Mouse (Mus musculus) embryonic facial prominence, embryonic 11.5 days (tissue): ENCODE measurements around the gene Pnpla2. TPM values are rescaled to one million over a fixed set of nuclear protein-coding genes. Genes with fewer than 3 reads are reported as not detected.
"Not testable (repeated sequence)": the region's sequence is repeated elsewhere in the genome, so short reads cannot be mapped to it uniquely, and the experiment has no call there.

Source experiments
- ATAC-seq: fragments of 200-750 bp; cut with Nextera tagmentation; replicated peaks from 2 replicates; pipeline ENCODE4 v1.8.0; 2017; ENCODE audit warnings: low read depth; ENCODE audit not compliant: insufficient number of reproducible peaks, low FRiP score, low TSS enrichment
- DNase-seq: peaks from one replicate; pipeline ENCODE4 v3.0.0-alpha.2; 2015; ENCODE audit warnings: low spot score
- H3K27ac ChIP-seq: fragments of 300-500 bp; sonication (generic); replicated peaks from 2 replicates; pipeline ENCODE4 v1.5.1; 2014; ENCODE audit warnings: mild to moderate bottlenecking, low read depth, low read length, control low read depth
- H3K27me3 ChIP-seq: fragments of 300-500 bp; sonication (generic); 2 replicates; pipeline ENCODE4 v1.6.1; 2014; ENCODE audit warnings: mild to moderate bottlenecking, low read length, moderate library complexity, mixed read lengths; ENCODE audit not compliant: control insufficient read depth, insufficient read depth
- H3K36me3 ChIP-seq: fragments of 300-500 bp; sonication (generic); replicated peaks from 2 replicates; pipeline ENCODE4 v1.6.1; 2014; ENCODE audit warnings: low read depth, mild to moderate bottlenecking, low read length, moderate library complexity, mixed read lengths; ENCODE audit not compliant: control insufficient read depth, insufficient read depth
- H3K4me1 ChIP-seq: fragments of 300-500 bp; sonication (generic); 2 replicates; pipeline ENCODE4 v1.6.1; 2014; ENCODE audit warnings: low read length, mixed read lengths; ENCODE audit not compliant: control insufficient read depth, insufficient read depth
- H3K4me2 ChIP-seq: fragments of 300-500 bp; sonication (generic); 2 replicates; pipeline ENCODE4 v1.6.1; 2014; ENCODE audit warnings: low read depth, mild to moderate bottlenecking, control low read depth, low read length, moderate library complexity
- H3K4me3 ChIP-seq: fragments of 300-500 bp; sonication (generic); 2 replicates; pipeline ENCODE4 v1.5.1; 2014; ENCODE audit warnings: low read depth, low read length, control low read depth
- H3K9ac ChIP-seq: fragments of 300-500 bp; sonication (generic); replicated peaks from 2 replicates; pipeline ENCODE4 v1.6.1; 2014; ENCODE audit warnings: mild to moderate bottlenecking, control low read depth, low read length
- H3K9me3 ChIP-seq: fragments of 300-500 bp; sonication (generic); replicated peaks from 2 replicates; pipeline ENCODE4 v1.6.1; 2016; ENCODE audit warnings: mild to moderate bottlenecking, low read length, inconsistent platforms, mixed read lengths; ENCODE audit not compliant: control insufficient read depth
- WGBS: fragments of 180-500 bp; shearing (Covaris S2); extraction: QIAGEN DNeasy Blood & Tissue Kit; methylation state at CpG from one replicate; pipeline ENCODE4 v1.1.7; 2014; 5-methylcytosine and 5-hydroxymethylcytosine counted together
- polyA plus RNA-seq: library from polyadenylated mRNA; unstranded; fragments of >200 nt; fragmentation: Nextera tagmentation; extraction: Ambion mirVana; gene quantifications from 2 replicates; pipeline ENCODE4 v1.2.1, GENCODE M21; 2014

Pnpla2 gene
- polyA plus RNA-seq = 10.5 and 11.1 TPM in 2 replicates

GRCm38 (mm10) chr7:141454967-141455551 lies at the start of gene Pnpla2:
Pnpla2 (plus strand) TSS chr7:141455198.
- WGBS = under 1% methylated on average over 44 of the region's 45 CpGs
- 0 out of 2 replicates have a peak, but pooled peaks cover 3% of the 10 kb centered on the region for H3K36me3 ChIP-seq
- H3K4me1 ChIP-seq = peaks cover 4% of the 10 kb centered on the region; the same call in 1 of the 2 replicates
- peak within 1 kb of the TSS; percentile 9; the same call in 1 of the 2 replicates for H3K27ac ChIP-seq
- DNase-seq (peak; percentile 92), ATAC-seq (peak; percentile 78)
- H3K9me3 ChIP-seq = no peaks in the 10 kb centered on the region
- H3K4me3 ChIP-seq = peak within 1 kb of the TSS; percentile 43
- H3K4me2 ChIP-seq = peak within 1 kb of the TSS; percentile 92
- peak within 1 kb of the TSS; percentile 47 for H3K9ac ChIP-seq
- H3K27me3 ChIP-seq = no peaks in the 10 kb centered on the region

GRCm38 (mm10) chr7:141405466-141405865 lies 49.5 kb upstream of the Pnpla2 start:
- ATAC-seq (no peak), DNase-seq (no peak)
- 75% methylated on average over 4 of the region's 4 CpGs for WGBS
- no peaks in the 10 kb centered on the region for H3K9me3 ChIP-seq
- H3K27ac ChIP-seq = no peak overlapping the region
- H3K36me3 ChIP-seq = peaks cover 9% of the 10 kb centered on the region
- H3K9ac ChIP-seq = no peak overlapping the region
- H3K4me1 ChIP-seq = no peaks in the 10 kb centered on the region
- no peak overlapping the region for H3K4me2 ChIP-seq
- no peak overlapping the region for H3K4me3 ChIP-seq
- H3K27me3 ChIP-seq = no peaks in the 10 kb centered on the region

DNA sequence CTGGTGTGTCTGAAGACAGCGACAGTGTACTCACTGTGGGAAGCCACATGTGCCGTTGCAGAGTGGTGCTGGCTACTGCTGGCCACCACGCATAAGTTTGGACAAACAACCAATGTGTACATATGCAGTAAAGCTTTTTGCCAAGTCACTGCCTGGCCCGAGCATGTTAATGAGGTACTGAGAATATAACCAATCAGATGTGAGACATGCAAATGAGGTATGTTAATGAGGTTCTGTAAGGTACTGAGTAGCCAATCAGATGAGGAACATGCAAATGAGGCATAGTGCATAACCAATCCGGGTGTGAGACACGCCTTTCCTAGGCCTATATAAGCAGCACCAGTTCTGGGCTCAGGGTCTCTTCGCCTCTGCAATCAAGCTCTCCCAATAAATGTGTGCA lies 47.3 kb upstream of the Pnpla2 start:
- H3K27ac ChIP-seq, H3K9ac ChIP-seq, H3K36me3 ChIP-seq, H3K27me3 ChIP-seq, H3K4me1 ChIP-seq, ATAC-seq, H3K4me3 ChIP-seq, H3K9me3 ChIP-seq, H3K4me2 ChIP-seq, DNase-seq: not testable (repeated sequence)
- 97% methylated on average over 7 of the region's 7 CpGs for WGBS

DNA sequence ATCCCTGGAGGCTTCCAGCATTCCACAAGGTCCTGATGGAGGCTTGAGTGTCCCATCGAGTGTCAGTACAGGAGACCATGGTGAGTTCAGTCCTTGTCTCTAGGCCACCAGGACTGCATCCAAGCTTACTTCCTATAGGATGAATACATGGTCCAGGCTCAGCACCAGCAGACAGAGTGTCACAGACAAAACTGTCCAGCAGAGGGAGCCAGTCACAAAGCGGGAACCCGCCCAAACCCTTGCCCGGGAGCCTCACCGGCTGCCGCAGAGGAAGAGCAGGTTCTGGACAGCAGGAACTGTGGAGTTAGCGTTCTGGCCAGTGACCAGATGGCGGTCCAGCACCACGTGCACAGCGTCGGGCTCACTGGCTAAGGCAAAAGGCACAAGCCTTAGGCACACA lies 46.2 kb upstream of the Pnpla2 start:
- ATAC-seq (peak; percentile 55; the same call in 1 of the 2 replicates), DNase-seq (peak; percentile 90)
- Histone ChIP-seq H3K4me3 (no peak overlapping the region), H3K9ac (peak overlapping the region; percentile 22; the same call in 1 of the 2 replicates), H3K36me3 (peaks cover 4% of the 10 kb centered on the region), H3K4me1 (no peaks in the 10 kb centered on the region), H3K9me3 (no peaks in the 10 kb centered on the region), H3K27me3 (no peaks in the 10 kb centered on the region), H3K4me2 (no peak overlapping the region), H3K27ac (no peak overlapping the region)
- WGBS = 14% methylated on average over 11 of the region's 11 CpGs

- H3K9me3 ChIP-seq = no peaks in the 10 kb centered on the region
- H3K27ac ChIP-seq = no peak overlapping the region
- H3K9ac ChIP-seq = no peak overlapping the region
- no peak overlapping the region for H3K4me2 ChIP-seq
- DNase-seq = no peak
- ATAC-seq = no peak
- H3K4me3 ChIP-seq = no peak overlapping the region
- H3K36me3 ChIP-seq = peaks cover 4% of the 10 kb centered on the region
- no peaks in the 10 kb centered on the region for H3K4me1 ChIP-seq
- WGBS = 89% methylated on average over 8 of the region's 8 CpGs
- H3K27me3 ChIP-seq = no peaks in the 10 kb centered on the region
Measured at GRCm38 (mm10) chr7:141410631-141411030, 44.4 kb upstream of the Pnpla2 start.

DNA sequence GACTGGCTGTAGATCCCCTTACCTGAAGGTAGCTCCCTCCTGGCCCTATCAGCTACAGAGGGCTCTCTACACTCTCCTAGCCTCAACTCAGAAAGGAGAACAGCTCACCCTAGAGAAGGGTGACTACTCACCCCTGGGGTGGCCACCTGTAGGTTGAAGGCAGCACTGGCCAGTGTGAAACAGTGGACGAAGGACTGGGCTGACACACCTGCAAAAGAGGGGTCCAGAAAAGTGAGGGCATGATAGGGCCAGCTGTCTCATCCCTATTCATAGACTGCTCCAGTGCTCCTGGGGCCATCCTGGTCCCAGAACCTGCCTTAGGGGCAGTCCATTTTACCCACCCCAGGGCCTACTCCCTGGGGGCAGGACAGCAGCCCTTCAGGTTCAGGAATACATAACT lies 43.3 kb upstream of the Pnpla2 start:
- no peak overlapping the region for H3K9ac ChIP-seq
- WGBS = 96% methylated on average over 1 of the region's 1 CpGs
- ATAC-seq = no peak

DNA sequence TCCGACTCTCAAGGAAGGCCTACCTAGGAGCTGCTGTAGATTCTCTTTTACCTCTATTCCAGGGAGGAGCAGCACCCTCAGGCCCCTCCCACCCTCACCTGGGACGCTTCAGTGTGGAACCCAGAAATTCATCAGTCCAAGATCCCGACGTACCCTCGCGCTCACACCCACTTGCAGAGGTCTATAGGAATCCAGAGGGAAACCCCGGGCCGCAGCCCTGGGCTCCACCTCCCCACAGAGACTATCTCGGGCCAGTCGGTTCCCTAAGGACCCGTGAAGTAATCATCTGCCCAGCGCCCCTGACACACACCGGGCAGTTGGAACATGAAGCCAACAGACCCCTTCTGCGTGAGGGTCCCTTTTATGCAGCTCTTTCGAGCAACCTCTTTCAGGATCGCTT lies 41.7 kb upstream of the Pnpla2 start:
- H3K9me3 ChIP-seq = no peaks in the 10 kb centered on the region
- ATAC-seq = 0 out of 2 replicates have a peak, but pooled peaks have one; percentile 5
- no peak for DNase-seq
- no peaks in the 10 kb centered on the region for H3K27me3 ChIP-seq
- H3K36me3 ChIP-seq = peaks cover 4% of the 10 kb centered on the region
- peak overlapping the region; percentile 84 for H3K9ac ChIP-seq
- peak overlapping the region; percentile 39; the same call in 1 of the 2 replicates for H3K27ac ChIP-seq
- H3K4me2 ChIP-seq = peak overlapping the region; percentile 62
- WGBS = 4% methylated on average over 16 of the region's 16 CpGs
- H3K4me1 ChIP-seq = no peaks in the 10 kb centered on the region
- peak overlapping the region; percentile 71 for H3K4me3 ChIP-seq

More for the DNA sequence above, 43.3 kb upstream of the Pnpla2 start:
- no peaks in the 10 kb centered on the region for H3K27me3 ChIP-seq
- DNase-seq = no peak
- no peak overlapping the region for H3K27ac ChIP-seq
- no peaks in the 10 kb centered on the region for H3K9me3 ChIP-seq
- no peak overlapping the region for H3K4me3 ChIP-seq
- no peaks in the 10 kb centered on the region for H3K4me1 ChIP-seq
- H3K4me2 ChIP-seq = no peak overlapping the region
- peaks cover 4% of the 10 kb centered on the region for H3K36me3 ChIP-seq

DNA sequence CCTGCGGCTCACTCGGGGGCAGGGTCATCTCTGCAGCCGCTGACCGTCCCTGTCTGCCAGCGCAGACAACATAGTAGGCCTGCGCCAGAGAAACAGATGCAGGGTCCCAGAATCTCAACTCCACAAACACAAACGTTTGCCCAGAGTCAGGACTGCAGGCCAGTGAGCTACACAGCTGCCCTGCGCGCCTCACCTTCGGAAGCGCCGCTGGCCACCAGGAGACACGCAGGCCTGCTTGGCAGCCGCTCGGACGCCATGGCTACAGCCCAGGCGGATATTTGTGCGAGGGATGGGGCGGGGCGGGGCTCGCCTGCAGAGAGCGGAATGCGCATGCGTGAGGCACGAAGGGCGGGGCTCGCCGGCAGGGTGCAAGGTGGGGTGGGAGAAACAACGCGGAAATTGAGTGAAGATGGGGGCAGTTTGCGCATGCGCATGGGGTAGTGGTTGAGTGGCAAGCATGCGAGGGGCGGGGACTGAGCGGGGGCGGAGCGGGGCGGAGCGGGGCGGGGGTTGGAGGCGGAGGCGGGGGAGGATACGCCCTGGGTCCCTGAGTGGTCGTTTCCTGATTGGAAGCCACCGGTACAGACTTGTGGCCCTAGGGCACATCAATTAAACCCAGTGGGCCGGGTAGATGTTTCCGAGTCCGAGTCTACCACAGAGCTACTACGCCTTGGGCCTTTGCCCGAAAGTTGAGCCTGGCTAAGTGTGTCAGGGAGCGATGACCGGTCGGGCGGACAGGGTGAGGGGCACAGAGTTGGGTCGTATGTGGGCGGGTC lies 41.0 kb upstream of the Pnpla2 start, which contains the start of gene Gatd1:
Gene Gatd1, minus strand, starts transcription at position 328 of the 776 bp plus-strand sequence.
- Histone ChIP-seq H3K9me3 (no peaks in the 10 kb centered on the region), H3K9ac (peak within 1 kb of the TSS; percentile 84), H3K4me2 (peak within 1 kb of the TSS; percentile 62), H3K27me3 (no peaks in the 10 kb centered on the region), H3K36me3 (peaks cover 4% of the 10 kb centered on the region), H3K27ac (peak within 1 kb of the TSS; percentile 39; the same call in 1 of the 2 replicates), H3K4me1 (no peaks in the 10 kb centered on the region), H3K4me3 (peak within 1 kb of the TSS; percentile 71)
- peak; percentile 84 for ATAC-seq
- under 1% methylated on average over 46 of the region's 56 CpGs for WGBS
- DNase-seq = peak; percentile 100
